Mouse (Mus musculus) T-helper 17 cell (primary cell): ENCODE measurements around the gene Pygo1.

Experiments
- in situ Hi-C, 2 experiments: fragments of 300-600 bp; cut with MboI, MseI; formaldehyde crosslinking; loops; 1 replicate in 1 of 2; 2 replicates in 1 of 2; pipeline ENCODE4 v1.15.1; 2025; ENCODE audit warnings: high pct_unique_total_duplicates in 2 of 2

Pygo1 gene

DNA sequence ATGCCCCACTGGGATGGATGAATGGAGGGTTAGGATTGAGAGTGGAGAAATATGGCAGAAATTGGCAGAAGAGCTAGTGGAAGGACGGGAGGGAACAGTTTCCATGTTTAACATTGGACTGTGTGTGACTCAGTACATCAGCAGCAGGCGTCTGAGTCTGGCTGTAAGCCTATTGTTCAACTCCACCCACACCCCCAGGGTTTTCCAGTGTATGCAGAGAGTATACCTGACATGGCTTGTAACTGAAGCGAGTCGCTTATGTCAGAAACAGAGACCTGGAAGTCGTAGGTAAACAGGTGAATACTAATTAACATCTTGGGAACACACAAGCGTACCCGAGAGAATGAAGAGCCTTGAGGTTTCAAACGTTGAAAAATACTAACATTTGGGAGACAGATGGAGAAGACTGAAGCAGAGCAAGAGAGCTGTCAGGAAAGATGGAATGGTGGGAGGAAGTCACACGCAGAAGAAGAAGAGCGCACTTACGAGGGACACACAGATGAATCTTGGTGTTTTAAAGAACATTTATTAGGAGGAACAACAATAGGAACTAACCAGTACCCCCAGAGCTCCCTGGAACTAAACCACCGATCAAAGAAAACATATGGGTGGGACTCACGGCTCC is 5.8 kb downstream of the Pygo1 start:
- in situ Hi-C loops, result no loop called here

GRCm38 (mm10) chr9:72935309-72935708 is 9.9 kb downstream of the Pygo1 start:
- in situ Hi-C loops, result no loop called here

DNA sequence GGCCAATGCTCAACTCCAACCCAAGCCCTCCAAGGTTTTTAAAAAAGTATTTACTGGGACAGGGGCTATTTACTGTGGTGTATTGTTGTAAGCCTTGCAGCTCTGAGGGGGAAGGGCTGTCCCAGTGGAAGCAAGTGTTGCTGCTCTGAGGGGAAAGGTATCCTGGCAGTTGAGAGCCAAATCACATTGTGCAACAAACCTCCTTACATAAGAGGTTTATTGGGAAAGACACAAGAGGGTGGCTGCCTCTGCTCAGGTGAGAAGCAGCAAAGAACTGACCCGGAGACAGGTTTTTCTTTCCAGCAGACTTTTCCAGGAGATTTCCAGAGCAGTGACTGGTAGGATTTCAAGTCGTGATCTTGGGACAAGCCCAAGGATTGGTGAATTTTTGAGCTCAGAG is 10.9 kb downstream of the Pygo1 start:
- in situ Hi-C loops, result no loop called here

DNA sequence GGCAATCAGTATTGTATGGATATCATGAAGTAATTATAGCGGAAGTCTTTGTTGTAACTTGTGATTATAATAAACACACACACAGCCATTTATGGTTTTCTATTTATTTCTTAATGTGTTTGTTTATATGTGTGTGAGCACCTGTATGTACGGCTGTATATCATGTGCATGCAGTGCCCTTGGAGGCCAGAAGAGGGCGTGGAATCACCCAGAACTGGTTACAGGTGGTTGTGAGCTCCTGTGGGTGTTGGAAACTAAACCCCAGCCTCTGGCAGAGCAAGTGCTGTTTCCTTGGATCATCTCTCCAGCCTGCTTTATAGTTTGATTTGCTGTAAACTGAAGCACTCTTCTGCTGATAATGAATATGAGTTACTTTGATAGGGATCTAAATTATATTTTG is 18.0 kb downstream of the Pygo1 start:
- in situ Hi-C loops, result no loop called here

DNA sequence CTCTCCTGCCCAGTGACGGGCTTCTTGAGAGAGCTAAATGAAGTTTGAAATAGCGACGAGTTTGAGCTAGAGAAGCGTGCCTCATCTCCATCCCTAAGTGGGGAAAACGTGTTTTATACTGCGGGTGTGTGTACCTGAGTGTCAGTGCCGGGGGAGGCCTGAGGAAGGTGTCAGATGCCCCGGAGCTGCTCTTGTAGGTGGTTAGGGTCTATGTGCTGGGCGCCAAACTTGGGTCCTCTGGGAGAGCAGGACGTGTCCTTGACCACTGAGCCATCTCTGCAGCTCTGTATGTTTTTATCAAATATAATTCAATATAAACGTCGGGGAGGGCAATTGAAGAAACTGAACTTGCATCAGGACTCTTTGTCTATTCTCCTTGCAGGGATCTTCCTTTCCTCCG is 18.8 kb downstream of the Pygo1 start:
- in situ Hi-C loops, result no loop called here

DNA sequence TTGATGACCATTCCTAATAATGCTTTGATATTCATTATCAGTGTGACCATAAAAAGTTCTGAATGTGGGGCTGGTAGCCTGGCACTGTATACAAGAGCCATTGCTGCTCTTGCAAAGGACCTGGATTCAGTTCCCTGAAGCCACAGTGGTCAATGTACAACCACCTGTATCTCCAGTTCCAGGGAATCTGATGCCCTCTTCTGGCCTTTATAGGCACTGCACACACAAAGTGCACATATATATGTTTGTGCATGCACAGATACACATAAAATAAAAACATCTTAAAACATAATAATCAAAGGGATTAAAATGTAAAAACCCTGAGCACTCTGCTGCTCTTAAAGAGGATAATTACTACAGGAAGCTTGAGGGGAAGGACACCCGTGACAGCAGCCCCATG is 21.6 kb downstream of the Pygo1 start:
- in situ Hi-C loops, result no loop called here

DNA sequence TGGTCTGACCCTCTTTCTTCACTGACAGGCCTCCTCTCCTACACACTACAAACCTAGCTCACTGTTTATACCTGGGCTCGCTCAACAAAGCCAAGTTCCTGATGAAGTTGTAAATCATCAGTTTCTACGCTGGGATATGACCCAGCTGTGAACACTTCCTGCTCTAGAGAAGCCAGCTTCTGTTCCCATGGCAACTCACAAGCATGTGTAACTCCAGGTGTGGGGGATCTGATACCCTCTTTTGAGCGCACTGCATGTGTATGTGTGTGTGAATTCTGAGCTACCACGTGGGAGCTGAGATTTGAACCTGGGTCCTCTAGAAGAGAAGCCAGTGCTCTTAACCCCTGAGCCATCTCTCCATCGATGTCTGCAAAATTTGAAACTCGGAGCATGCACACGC is 24.1 kb downstream of the Pygo1 start:
- in situ Hi-C loops, result no loop called here

DNA sequence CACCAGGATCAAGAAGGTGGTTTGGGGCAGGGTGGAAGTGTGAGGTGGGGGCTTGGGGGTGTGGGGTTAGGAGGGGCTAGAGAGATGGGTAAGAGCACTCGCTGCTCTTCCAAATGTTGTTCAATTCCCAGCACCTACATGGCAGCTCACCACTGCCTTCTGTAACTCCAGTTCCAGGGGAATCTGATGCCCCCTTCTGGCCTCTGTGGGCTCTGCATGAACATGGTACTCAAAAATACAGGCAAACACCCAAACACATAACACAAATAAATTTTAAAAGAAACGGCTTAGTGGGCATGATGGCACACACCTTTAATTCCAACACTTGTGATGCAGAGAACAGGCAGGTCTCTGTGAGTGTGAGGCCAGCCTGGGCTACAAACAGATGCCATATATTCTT is 29.3 kb downstream of the Pygo1 start:
- in situ Hi-C loops, result loop anchor here in 1 of 2 experiments (10.0 kb wide), 1 partner anchor 420 kb away; the partner anchor contains the start of gene Rfx7

DNA sequence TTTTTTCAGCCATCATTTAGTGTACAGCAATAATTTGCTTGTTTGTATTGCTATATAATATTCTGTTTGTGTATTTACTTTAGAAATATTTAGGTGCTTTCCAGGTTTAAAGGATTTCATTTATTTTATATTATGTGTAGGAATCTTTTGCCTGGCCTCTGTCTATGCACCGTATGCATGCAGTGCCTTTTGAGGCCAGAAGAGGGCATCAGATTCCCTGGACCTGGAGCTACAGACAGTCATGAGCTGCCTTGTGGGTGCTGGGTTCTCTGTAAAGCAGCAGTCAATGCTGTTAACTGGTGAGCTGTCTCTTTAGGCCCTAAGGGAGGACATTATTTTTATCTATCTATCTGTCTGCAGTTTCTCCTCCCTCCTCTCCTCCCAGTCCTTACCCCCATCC is 30.1 kb downstream of the Pygo1 start:
- in situ Hi-C loops, result loop anchor here in 1 of 2 experiments (10.0 kb wide), 1 partner anchor 421 kb away; the partner anchor contains the start of gene Rfx7

- in situ Hi-C loops, result loop anchor here in 1 of 2 experiments (10.0 kb wide), 1 partner anchor 424 kb away; the partner anchor contains the start of gene Rfx7
Observed at GRCm38 (mm10) chr9:72958521-72959450, 33.3 kb downstream of the Pygo1 start, which contains the start of the genes Dyx1c1 and Gm44503. Gene Dyx1c1, plus strand, starts transcription at chr9:72958785. Gene Gm44503, plus strand, starts transcription at chr9:72958852.

DNA sequence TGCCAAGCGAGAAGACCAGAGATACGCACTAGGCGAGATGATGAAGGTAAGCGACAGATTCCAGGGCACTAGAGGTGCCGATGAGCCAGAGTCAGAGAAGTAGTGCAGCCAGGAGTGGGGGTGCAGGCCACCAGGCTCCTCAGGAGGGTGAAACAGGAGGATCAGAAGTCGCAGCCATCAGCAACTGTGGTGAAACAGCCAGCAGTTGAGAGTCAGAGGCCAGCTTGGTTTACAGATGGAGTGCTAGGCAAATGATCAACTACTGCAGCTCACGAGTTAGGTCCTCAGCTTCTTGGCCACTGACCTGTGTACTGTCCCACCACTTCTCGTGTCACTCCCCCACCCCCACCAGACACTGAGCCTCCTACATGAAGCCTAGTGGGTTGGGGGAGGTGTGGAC is 35.9 kb downstream of the Pygo1 start:
- in situ Hi-C loops, result no loop called here

DNA sequence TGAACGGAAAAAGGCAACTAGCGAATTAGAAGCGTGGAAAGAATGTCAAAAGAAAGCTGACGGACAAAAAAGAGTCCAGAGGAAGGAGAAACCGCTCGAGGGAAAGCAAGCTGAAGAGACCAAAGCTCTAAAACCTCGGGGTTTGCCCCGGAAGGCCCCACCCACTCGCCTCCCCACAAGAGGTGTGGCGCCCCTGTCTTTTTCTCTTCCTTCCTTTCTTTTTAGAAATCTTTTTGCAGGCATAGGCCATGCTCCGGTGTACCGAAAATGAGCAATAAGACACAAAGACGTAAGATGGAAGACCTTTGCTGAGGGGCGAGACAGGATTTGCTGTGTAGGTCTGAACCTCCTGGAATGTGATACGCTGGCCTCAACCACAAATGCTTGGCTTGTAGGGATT is 36.5 kb downstream of the Pygo1 start:
- in situ Hi-C loops, result no loop called here

GRCm38 (mm10) chr9:72968349-72969061 is 43.1 kb downstream of the Pygo1 start:
- in situ Hi-C loops, result loop anchor here in 1 of 2 experiments (5.0 kb wide), 1 partner anchor 119 kb away; no protein-coding TSS in a partner anchor

GRCm38 (mm10) chr9:72969874-72970273 is 44.4 kb downstream of the Pygo1 start:
- in situ Hi-C loops, result loop anchor here (5.0 kb wide), 2 partner anchors 117 to 122 kb away; no protein-coding TSS in a partner anchor

- in situ Hi-C loops, result loop anchor here in 1 of 2 experiments (5.0 kb wide), 1 partner anchor 120 kb away; no protein-coding TSS in a partner anchor
Observed at GRCm38 (mm10) chr9:72972435-72972834, 47.0 kb downstream of the Pygo1 start.

DNA sequence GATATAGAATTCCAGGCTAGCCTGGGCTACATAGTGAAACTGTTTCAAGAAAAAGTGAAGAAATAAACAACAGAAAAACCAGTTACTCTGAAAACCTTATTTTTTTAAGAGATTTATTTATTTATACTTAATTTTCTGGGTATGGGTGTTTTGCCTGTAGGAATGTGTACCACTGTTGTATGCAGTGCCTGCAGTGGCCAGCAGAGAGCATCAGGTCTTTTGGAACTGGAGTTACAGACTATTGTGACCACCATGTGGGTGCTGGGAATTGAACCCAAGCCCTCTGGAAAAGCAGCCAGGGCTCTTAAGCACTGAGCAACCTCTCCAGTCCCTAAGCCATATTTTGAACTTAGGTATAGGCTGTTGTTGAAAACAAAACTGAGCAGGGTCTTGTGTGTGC is 47.5 kb downstream of the Pygo1 start:
- in situ Hi-C loops, result loop anchor here in 1 of 2 experiments (5.0 kb wide), 1 partner anchor 119 kb away; no protein-coding TSS in a partner anchor

- in situ Hi-C loops, result loop anchor here in 1 of 2 experiments (5.0 kb wide), 1 partner anchor 118 kb away; no protein-coding TSS in a partner anchor
Observed at GRCm38 (mm10) chr9:72974734-72975133, 49.3 kb downstream of the Pygo1 start.

GRCm38 (mm10) chr9:72975242-72975641 is 49.8 kb downstream of the Pygo1 start:
- in situ Hi-C loops, result no loop called here

- in situ Hi-C loops, result no loop called here
Observed at GRCm38 (mm10) chr9:72983066-72983465, 57.6 kb downstream of the Pygo1 start.

- in situ Hi-C loops, result no loop called here
Observed at GRCm38 (mm10) chr9:72985250-72986220, 60.1 kb downstream of the Pygo1 start, which contains the start of the genes Ccpg1os and Ccpg1. Gene Ccpg1os, minus strand, starts transcription at chr9:72985382. Gene Ccpg1, plus strand, starts transcription at chr9:72985429.
